Mouse (Mus musculus): ENCODE measurements around the gene Myh10.

The Myh10 gene

GRCm38 (mm10) chr11:68691321-68692009, at the start of gene Myh10:
Gene Myh10, plus strand, starts transcription at chr11:68691559.
- Histone ChIP-seq H3K4me3 (replicated peaks; ENCODE audit: low read length) (peak within 1 kb of the TSS; percentile 94), H3K27me3 (ENCODE audit: insufficient read depth, low read length) (peaks cover 22% of the 10 kb centered on the region), H3K9me3 (ENCODE audit: low read length) (peaks cover 8% of the 10 kb centered on the region), H3K4me1 (replicated peaks; ENCODE audit: low read depth, low read length) (peaks cover 18% of the 10 kb centered on the region), H3K36me3 (ENCODE audit: insufficient read depth, low read length) (no peaks in the 10 kb centered on the region)
- TF ChIP-seq POU5F1 (IDR thresholded peaks at IDR 0.05; ENCODE audit: borderline replicate concordance, low read length): no peak
- TF ChIP-seq NANOG (IDR thresholded peaks at IDR 0.05; ENCODE audit: borderline replicate concordance, low read length): no peak
- TF ChIP-seq CTCF (conservative IDR thresholded peaks at IDR 0.05; ENCODE audit: low read length): no peak

- TF ChIP-seq NANOG (IDR thresholded peaks at IDR 0.05; ENCODE audit: borderline replicate concordance, low read length): no peak
- TF ChIP-seq POU5F1 (IDR thresholded peaks at IDR 0.05; ENCODE audit: borderline replicate concordance, low read length): no peak
- no peak for TF ChIP-seq CTCF (conservative IDR thresholded peaks at IDR 0.05; ENCODE audit: low read length)
- H3K27me3 ChIP-seq (ENCODE audit: insufficient read depth, low read length): no peaks in the 10 kb centered on the region
- no peak overlapping the region for H3K4me3 ChIP-seq (replicated peaks; ENCODE audit: low read length)
- H3K4me1 ChIP-seq (replicated peaks; ENCODE audit: low read depth, low read length): peaks cover 23% of the 10 kb centered on the region
- H3K36me3 ChIP-seq (ENCODE audit: insufficient read depth, low read length): no peaks in the 10 kb centered on the region
- H3K9me3 ChIP-seq (ENCODE audit: low read length): 0 out of 2 replicates have a peak, but pooled peaks cover 3% of the 10 kb centered on the region
Measured at GRCm38 (mm10) chr11:68644781-68645180, 46.6 kb upstream of the Myh10 start.

- Histone ChIP-seq H3K27me3 (ENCODE audit: insufficient read depth, low read length) (no peaks in the 10 kb centered on the region), H3K4me3 (replicated peaks; ENCODE audit: low read length) (no peak overlapping the region), H3K36me3 (ENCODE audit: insufficient read depth, low read length) (no peaks in the 10 kb centered on the region), H3K9me3 (ENCODE audit: low read length) (no peaks in the 10 kb centered on the region), H3K4me1 (replicated peaks; ENCODE audit: low read depth, low read length) (peaks cover 23% of the 10 kb centered on the region)
- TF ChIP-seq CTCF (conservative IDR thresholded peaks at IDR 0.05; ENCODE audit: low read length) (no peak), NANOG (IDR thresholded peaks at IDR 0.05; ENCODE audit: borderline replicate concordance, low read length) (no peak), POU5F1 (IDR thresholded peaks at IDR 0.05; ENCODE audit: borderline replicate concordance, low read length) (no peak)
Measured at GRCm38 (mm10) chr11:68647808-68648207, 43.6 kb upstream of the Myh10 start.

- TF ChIP-seq NANOG (IDR thresholded peaks at IDR 0.05; ENCODE audit: borderline replicate concordance, low read length): no peak
- no peak for TF ChIP-seq CTCF (conservative IDR thresholded peaks at IDR 0.05; ENCODE audit: low read length)
- TF ChIP-seq POU5F1 (IDR thresholded peaks at IDR 0.05; ENCODE audit: borderline replicate concordance, low read length): no peak
- Histone ChIP-seq H3K9me3 (ENCODE audit: low read length) (no peaks in the 10 kb centered on the region), H3K4me3 (replicated peaks; ENCODE audit: low read length) (0 out of 2 replicates have a peak overlapping the region, but pooled peaks have one; percentile 26), H3K36me3 (ENCODE audit: insufficient read depth, low read length) (no peaks in the 10 kb centered on the region), H3K4me1 (replicated peaks; ENCODE audit: low read depth, low read length) (peaks cover 23% of the 10 kb centered on the region), H3K27me3 (ENCODE audit: insufficient read depth, low read length) (no peaks in the 10 kb centered on the region)
Measured at GRCm38 (mm10) chr11:68648385-68649148, 42.8 kb upstream of the Myh10 start.

- Histone ChIP-seq H3K36me3 (ENCODE audit: insufficient read depth, low read length) (no peaks in the 10 kb centered on the region), H3K4me3 (replicated peaks; ENCODE audit: low read length) (no peak overlapping the region), H3K4me1 (replicated peaks; ENCODE audit: low read depth, low read length) (peaks cover 9% of the 10 kb centered on the region), H3K9me3 (ENCODE audit: low read length) (no peaks in the 10 kb centered on the region), H3K27me3 (ENCODE audit: insufficient read depth, low read length) (no peaks in the 10 kb centered on the region)
- TF ChIP-seq NANOG (IDR thresholded peaks at IDR 0.05; ENCODE audit: borderline replicate concordance, low read length): no peak
- no peak for TF ChIP-seq POU5F1 (IDR thresholded peaks at IDR 0.05; ENCODE audit: borderline replicate concordance, low read length)
- no peak for TF ChIP-seq CTCF (conservative IDR thresholded peaks at IDR 0.05; ENCODE audit: low read length)
Measured at GRCm38 (mm10) chr11:68651518-68651917, 39.8 kb upstream of the Myh10 start.

GRCm38 (mm10) chr11:68655524-68655923, 35.8 kb upstream of the Myh10 start:
- no peak for TF ChIP-seq CTCF (conservative IDR thresholded peaks at IDR 0.05; ENCODE audit: low read length)
- no peak for TF ChIP-seq POU5F1 (IDR thresholded peaks at IDR 0.05; ENCODE audit: borderline replicate concordance, low read length)
- no peak for TF ChIP-seq NANOG (IDR thresholded peaks at IDR 0.05; ENCODE audit: borderline replicate concordance, low read length)
- no peaks in the 10 kb centered on the region for H3K9me3 ChIP-seq (ENCODE audit: low read length)
- no peak overlapping the region for H3K4me3 ChIP-seq (replicated peaks; ENCODE audit: low read length)

GRCm38 (mm10) chr11:68656887-68657685, 34.3 kb upstream of the Myh10 start:
- Histone ChIP-seq H3K9me3 (ENCODE audit: low read length) (no peaks in the 10 kb centered on the region), H3K36me3 (ENCODE audit: insufficient read depth, low read length) (no peaks in the 10 kb centered on the region), H3K4me1 (replicated peaks; ENCODE audit: low read depth, low read length) (no peaks in the 10 kb centered on the region), H3K4me3 (replicated peaks; ENCODE audit: low read length) (no peak overlapping the region), H3K27me3 (ENCODE audit: insufficient read depth, low read length) (no peaks in the 10 kb centered on the region)
- no peak for TF ChIP-seq CTCF (conservative IDR thresholded peaks at IDR 0.05; ENCODE audit: low read length)
- TF ChIP-seq POU5F1 (IDR thresholded peaks at IDR 0.05; ENCODE audit: borderline replicate concordance, low read length): no peak
- no peak for TF ChIP-seq NANOG (IDR thresholded peaks at IDR 0.05; ENCODE audit: borderline replicate concordance, low read length)

More at GRCm38 (mm10) chr11:68655524-68655923, 35.8 kb upstream of the Myh10 start:
- Histone ChIP-seq H3K4me1 (replicated peaks; ENCODE audit: low read depth, low read length) (no peaks in the 10 kb centered on the region), H3K36me3 (ENCODE audit: insufficient read depth, low read length) (no peaks in the 10 kb centered on the region), H3K27me3 (ENCODE audit: insufficient read depth, low read length) (no peaks in the 10 kb centered on the region)

- Histone ChIP-seq H3K4me3 (replicated peaks; ENCODE audit: low read length) (no peak overlapping the region), H3K36me3 (ENCODE audit: insufficient read depth, low read length) (no peaks in the 10 kb centered on the region), H3K4me1 (replicated peaks; ENCODE audit: low read depth, low read length) (no peaks in the 10 kb centered on the region), H3K27me3 (ENCODE audit: insufficient read depth, low read length) (no peaks in the 10 kb centered on the region), H3K9me3 (ENCODE audit: low read length) (no peaks in the 10 kb centered on the region)
- TF ChIP-seq NANOG (IDR thresholded peaks at IDR 0.05; ENCODE audit: borderline replicate concordance, low read length): no peak
- no peak for TF ChIP-seq POU5F1 (IDR thresholded peaks at IDR 0.05; ENCODE audit: borderline replicate concordance, low read length)
- no peak for TF ChIP-seq CTCF (conservative IDR thresholded peaks at IDR 0.05; ENCODE audit: low read length)
Measured at GRCm38 (mm10) chr11:68657811-68658210, 33.5 kb upstream of the Myh10 start.

Data from E14TG2a.4 (cell line).